Mouse (Mus musculus) bone marrow macrophage, adult 2 months (primary cell): Measurements from ENCODE around the gene Tor4a.

Experiments
- CTCF ChIP-seq: IDR thresholded peaks from 2 replicates; pipeline ENCODE4 v1.5.1; 2012; ENCODE audit warnings: low read depth, mild to moderate bottlenecking, low read length, moderate library complexity
- POLR2A ChIP-seq: IDR thresholded peaks from 2 replicates; pipeline ENCODE4 v1.6.1; 2012; ENCODE audit warnings: mild to moderate bottlenecking, low read depth, low read length, borderline replicate concordance

GRCm38 (mm10) chr2:25240723-25241437, 44.2 kb upstream of the Tor4a start:
- no peak for TF ChIP-seq POLR2A
- TF ChIP-seq CTCF, result no peak
